Comparison of ENCODE assay signal across 8 mouse cellular contexts in genomic region chr4:141874601-141875460, GRCm38 (mm10). TPM values are rescaled to one million over a fixed set of nuclear protein-coding genes. Genes with fewer than 3 reads are reported as not detected.
DNase-seq lines count a peak whose midpoint lies in the region; ATAC-seq and TF ChIP-seq lines count a peak whose summit lies in the region.

Efhd2 (minus strand) TSS chr4:141874920.

- H3K36me3 ChIP-seq in MEL (ENCODE audit: control insufficient read depth in 1 of 2, insufficient read depth in 2 of 2, low read length in 2 of 2): peaks cover 0 to 12% of the 10 kb centered on the region in 2 experiments; a peak in 1 of 4 replicates
- H3K36me3 ChIP-seq in forebrain, embryonic 15.5 days: no peaks in the 10 kb centered on the region
- no peaks in the 10 kb centered on the region for H3K36me3 ChIP-seq in lung, postnatal 0 days (ENCODE audit: insufficient read depth, low read length)

- no peak for TF ChIP-seq CTCF in MEL (IDR thresholded peaks at IDR 0.05 in 2 of 3, conservative IDR thresholded peaks at IDR 0.05 in 1 of 3; ENCODE audit: control insufficient read depth in 1 of 3, insufficient read depth in 1 of 3, low read depth in 2 of 3, low read length in 3 of 3, poor library complexity in 1 of 3, severe bottlenecking in 1 of 3)
- TF ChIP-seq CTCF in layer of hippocampus, adult 2 months (conservative IDR thresholded peaks at IDR 0.05): peak; percentile 54
- peak; percentile 12; the same call in 1 of the 2 replicates for TF ChIP-seq CTCF in lung, postnatal 0 days (IDR thresholded peaks at IDR 0.05)

- H3K4me1 ChIP-seq in MEL (ENCODE audit: control insufficient read depth in 1 of 2, insufficient read depth in 2 of 2, low read length in 2 of 2): peaks cover 1 to 21% of the 10 kb centered on the region in 2 experiments; a peak in 3 of 4 replicates
- H3K4me1 ChIP-seq in forebrain, embryonic 15.5 days: peaks cover 57% of the 10 kb centered on the region
- H3K4me1 ChIP-seq in lung, postnatal 0 days (ENCODE audit: insufficient read depth, low read depth, low read length): peaks cover 25% of the 10 kb centered on the region

- no peak for TF ChIP-seq RAD21 in MEL (IDR thresholded peaks at IDR 0.05; ENCODE audit: low read depth, low read length)

- TF ChIP-seq EP300 in MEL (IDR thresholded peaks at IDR 0.05; ENCODE audit: low read depth in 1 of 2, low read length in 2 of 2): peak in 1 of 2 experiments; percentile 38; a peak in 3 of 4 replicates
- TF ChIP-seq EP300 in lung, postnatal 0 days (IDR thresholded peaks at IDR 0.05): no peak

- WGBS in forebrain, embryonic 15.5 days: 0% methylated on average over 73 of the region's 73 CpGs
- 1% methylated on average over 60 of the region's 73 CpGs for WGBS in lung, postnatal 0 days

- peak within 1 kb of the TSS; percentile 65 to 95 for H3K4me3 ChIP-seq in MEL (ENCODE audit: control insufficient read depth in 1 of 2, insufficient read depth in 1 of 2, low read depth in 2 of 2, low read length in 2 of 2)
- peak within 1 kb of the TSS; percentile 78 for H3K4me3 ChIP-seq in forebrain, embryonic 15.5 days
- H3K4me3 ChIP-seq in layer of hippocampus, adult 2 months: peak within 1 kb of the TSS; percentile 91
- peak within 1 kb of the TSS; percentile 85 for H3K4me3 ChIP-seq in lung, postnatal 0 days (ENCODE audit: low read depth, low read length)

- peak; percentile 85 for DNase-seq in MEL (ENCODE audit: low read depth, low spot score)
- peak; percentile 73 for DNase-seq in cerebellum, adult 11 months
- DNase-seq in heart, postnatal 25 days (ENCODE audit: low spot score): peak; percentile 76
- peak; percentile 77 to 81 for DNase-seq in layer of hippocampus, adult 2 months (ENCODE audit: low spot score in 2 of 2)
- peak; percentile 90 for DNase-seq in lung, postnatal 0 days (ENCODE audit: low spot score)
- DNase-seq in ovary, postnatal 14 days (ENCODE audit: low spot score): peak; percentile 66
- DNase-seq in thymus, postnatal 36 days: peak; percentile 78 to 81

- intact Hi-C loops in heart, postnatal 25 days (cut with DNase I): loop anchor here (5.0 kb wide), 1 partner anchor 42 kb away; no protein-coding TSS in a partner anchor

- peak; percentile 90 for ATAC-seq in forebrain, embryonic 15.5 days (replicated peaks)
- peak; percentile 86 for ATAC-seq in lung, postnatal 0 days

- peak within 1 kb of the TSS; percentile 95 for H3K9ac ChIP-seq in MEL (ENCODE audit: control insufficient read depth, low read depth, low read length, poor library complexity, severe bottlenecking)
- peak within 1 kb of the TSS; percentile 72 for H3K9ac ChIP-seq in forebrain, embryonic 15.5 days (replicated peaks)
- H3K9ac ChIP-seq in lung, postnatal 0 days (replicated peaks; ENCODE audit: low read depth): peak within 1 kb of the TSS; percentile 76

- 0 out of 4 replicates have a peak, but pooled peaks cover 0 to 2% of the 10 kb centered on the region in 2 experiments for H3K27me3 ChIP-seq in MEL (ENCODE audit: control insufficient read depth in 1 of 2, insufficient read depth in 2 of 2, low read length in 2 of 2)
- H3K27me3 ChIP-seq in forebrain, embryonic 15.5 days: no peaks in the 10 kb centered on the region
- no peaks in the 10 kb centered on the region for H3K27me3 ChIP-seq in lung, postnatal 0 days (replicated peaks; ENCODE audit: insufficient read depth, low read length)

- H3K4me2 ChIP-seq in forebrain, embryonic 15.5 days (replicated peaks): peak within 1 kb of the TSS; percentile 81
- peak within 1 kb of the TSS; percentile 95 for H3K4me2 ChIP-seq in lung, postnatal 0 days (replicated peaks; ENCODE audit: low read depth, low read length)

- no peaks in the 10 kb centered on the region for H3K9me3 ChIP-seq in MEL (replicated peaks; ENCODE audit: insufficient read depth, low read length)
- no peaks in the 10 kb centered on the region for H3K9me3 ChIP-seq in forebrain, embryonic 15.5 days
- no peaks in the 10 kb centered on the region for H3K9me3 ChIP-seq in lung, postnatal 0 days (ENCODE audit: low read length)

- H3K79me2 ChIP-seq in MEL (ENCODE audit: control insufficient read depth, insufficient read depth, low read length, poor library complexity): peaks cover 19% of the 10 kb centered on the region

- no peak within 1 kb of the TSS for H3K27ac ChIP-seq in MEL (ENCODE audit: control insufficient read depth, low read depth, low read length)
- H3K27ac ChIP-seq in forebrain, embryonic 15.5 days (replicated peaks): peak within 1 kb of the TSS; percentile 53
- peak within 1 kb of the TSS; percentile 87 for H3K27ac ChIP-seq in layer of hippocampus, adult 2 months
- peak within 1 kb of the TSS; percentile 66 for H3K27ac ChIP-seq in lung, postnatal 0 days (ENCODE audit: low read length)

- peak; percentile 82 to 92 for TF ChIP-seq POLR2A in MEL (IDR thresholded peaks at IDR 0.05; ENCODE audit: control insufficient read depth in 1 of 2, insufficient read depth in 1 of 2, low read depth in 1 of 2, low read length in 2 of 2, poor library complexity in 1 of 2)

TF ChIP-seq in MEL, 35 proteins besides CTCF, POLR2A, EP300 and RAD21:
- TF ChIP-seq MEF2A (IDR thresholded peaks at IDR 0.05; ENCODE audit: extremely low read depth, insufficient replicate concordance, low read depth, low read length, poor library complexity, severe bottlenecking) (no peak), BHLHE40 (IDR thresholded peaks at IDR 0.05; ENCODE audit: borderline replicate concordance, low read depth, low read length) (peak; percentile 42; the same call in 1 of the 2 replicates), GABPA (IDR thresholded peaks at IDR 0.05; ENCODE audit: low read depth, low read length) (no peak), NRF1 (IDR thresholded peaks at IDR 0.05; ENCODE audit: insufficient read depth, low read depth, low read length, poor library complexity, severe bottlenecking) (no peak), CHD1 (IDR thresholded peaks at IDR 0.05; ENCODE audit: low read depth, low read length) (no peak), USF1 (IDR thresholded peaks at IDR 0.05; ENCODE audit: low read depth, low read length) (no peak), USF2 (IDR thresholded peaks at IDR 0.05; ENCODE audit: borderline replicate concordance in 1 of 2, insufficient read depth in 1 of 2, low read depth in 1 of 2, low read length in 2 of 2) (no peak), E2F4 (IDR thresholded peaks at IDR 0.05; ENCODE audit: borderline replicate concordance, low read depth, low read length) (0 out of 2 replicates have a peak, but pooled peaks have one; percentile 32), SIN3A (IDR thresholded peaks at IDR 0.05; ENCODE audit: low read length) (peak; percentile 75), KAT2A (conservative IDR thresholded peaks at IDR 0.05; ENCODE audit: low read depth, low read length) (no peak), ZC3H11A (IDR thresholded peaks at IDR 0.05; ENCODE audit: low read depth, low read length) (no peak), MAZ (IDR thresholded peaks at IDR 0.05; ENCODE audit: low read depth, low read length) (peak; percentile 71; the same call in 1 of the 2 replicates), TCF12 (IDR thresholded peaks at IDR 0.05; ENCODE audit: low read depth, low read length) (peak; percentile 33; the same call in 1 of the 2 replicates), JUND (IDR thresholded peaks at IDR 0.05; ENCODE audit: low read depth, low read length) (no peak), ZMIZ1 (IDR thresholded peaks at IDR 0.05; ENCODE audit: low read depth, low read length) (peak; percentile 71; the same call in 1 of the 2 replicates), MXI1 (IDR thresholded peaks at IDR 0.05; ENCODE audit: low read depth, low read length) (peak; percentile 64), SMC3 (IDR thresholded peaks at IDR 0.05; ENCODE audit: low read depth, low read length) (no peak), GATA1 (IDR thresholded peaks at IDR 0.05; ENCODE audit: low read depth, low read length) (peak; percentile 49; the same call in 1 of the 2 replicates), HCFC1 (IDR thresholded peaks at IDR 0.05; ENCODE audit: low read depth, low read length) (peak; percentile 38), MAX (IDR thresholded peaks at IDR 0.05; ENCODE audit: low read length) (peak; percentile 72), RCOR1 (IDR thresholded peaks at IDR 0.05; ENCODE audit: low read depth, low read length) (no peak), UBTF (IDR thresholded peaks at IDR 0.05; ENCODE audit: borderline replicate concordance, insufficient read depth, low read depth, low read length) (no peak), NELFE (IDR thresholded peaks at IDR 0.05; ENCODE audit: low read depth, low read length) (peak; percentile 81), POLR2AphosphoS5 (IDR thresholded peaks at IDR 0.05; ENCODE audit: borderline replicate concordance, low read depth, low read length) (no peak), MAFK (IDR thresholded peaks at IDR 0.05; ENCODE audit: borderline replicate concordance, low read depth, low read length) (no peak), CHD2 (IDR thresholded peaks at IDR 0.05; ENCODE audit: low read length) (no peak), ZKSCAN1 (IDR thresholded peaks at IDR 0.05; ENCODE audit: low read depth, low read length) (no peak), POLR2AphosphoS2 (IDR thresholded peaks at IDR 0.05; ENCODE audit: low read length) (peak; percentile 65; the same call in 1 of the 2 replicates), ETS1 (IDR thresholded peaks at IDR 0.05; ENCODE audit: low read depth, low read length) (no peak), TAL1 (IDR thresholded peaks at IDR 0.05; ENCODE audit: low read length) (peak; percentile 79), TBP (IDR thresholded peaks at IDR 0.05; ENCODE audit: low read depth, low read length) (no peak), ZNF384 (IDR thresholded peaks at IDR 0.05; ENCODE audit: low read depth, low read length) (no peak), MYC (IDR thresholded peaks at IDR 0.05; ENCODE audit: low read depth, low read length) (0 out of 2 replicates have a peak, but pooled peaks have one; percentile 33), MYB (IDR thresholded peaks at IDR 0.05; ENCODE audit: low read depth, low read length) (no peak), ELF1 (IDR thresholded peaks at IDR 0.05; ENCODE audit: low read depth, low read length) (peak; percentile 82)

RNA-seq across cellular contexts. Expression of gene Efhd2, which starts in this region (rescaled TPM):
- 29.8 and 32.4 TPM in 2 replicates for total RNA-seq in MEL (2012; rRNA removed)
- 10 to 100 TPM in 1 of 2 experiments, not detected in 1; 79.1 TPM for polyA plus RNA-seq in MEL (2012; ENCODE audit: insufficient read depth in 1 of 2, insufficient read length in 2 of 2, low read depth in 1 of 2, low replicate concordance in 2 of 2, missing spikeins in 1 of 2)
- polyA plus RNA-seq in forebrain, embryonic 15.5 days (2015; fragmentation: Nextera tagmentation; extraction: Ambion mirVana): 82.8 and 84.3 TPM in 2 replicates
- 10 to 100 TPM; 16.4 to 21.6 TPM for total RNA-seq in heart, postnatal 25 days (2021)
- total RNA-seq in layer of hippocampus, adult 2 months (2021): 100 to 1,000 TPM; 139 to 140 TPM
- polyA plus RNA-seq in lung, postnatal 0 days (2015; fragmentation: Nextera tagmentation; extraction: Ambion mirVana): 81.6 and 88.4 TPM in 2 replicates

Comparison
In these comparisons a context has a peak if more than half of its experiments do, and no peak if none do; other contexts are left out.
1. CTCF ChIP-seq: peak in layer of hippocampus, adult 2 months (single experiment) and lung, postnatal 0 days (single experiment); none in MEL (0 of 3).
2. Peak in every context shown above with its lines, with median percentiles within 50 percentile points of each other: DNase-seq, H3K4me3 ChIP-seq and H3K9ac ChIP-seq.